Mouse (Mus musculus) heart, embryonic 14.5 days (tissue): ENCODE measurements around the gene Xrcc3. TPM values are rescaled to one million over a fixed set of nuclear protein-coding genes. Genes with fewer than 3 reads are reported as not detected.

ENCODE experiments used
- ATAC-seq: fragments of 200-750 bp; cut with Nextera tagmentation; 2 replicates; pipeline ENCODE4 v1.8.0; 2017; ENCODE audit warnings: low read depth, moderate TSS enrichment; ENCODE audit not compliant: insufficient number of reproducible peaks, insufficient read depth, low FRiP score
- H3K27ac ChIP-seq, 2 experiments: fragments of 200-500 bp in 1 of 2; fragments of 300-500 bp in 1 of 2; sonication (generic) in 1 of 2; replicated peaks in 1 of 2; 2 replicates each; pipeline ENCODE4 v1.5.1; 2012 to 2014; ENCODE audit warnings: low read depth in 2 of 2, low read length in 2 of 2, control low read depth in 1 of 2, mild to moderate bottlenecking in 1 of 2, mixed read lengths in 1 of 2; ENCODE audit not compliant: control insufficient read depth in 1 of 2, insufficient read depth in 1 of 2
- H3K27me3 ChIP-seq: fragments of 300-500 bp; sonication (generic); 2 replicates; pipeline ENCODE4 v1.6.1; 2014; ENCODE audit warnings: mild to moderate bottlenecking, low read length, control low read depth; ENCODE audit not compliant: control insufficient read depth, insufficient read depth
- H3K36me3 ChIP-seq: fragments of 300-500 bp; sonication (generic); 2 replicates; pipeline ENCODE4 v1.6.1; 2014; ENCODE audit warnings: mild to moderate bottlenecking, control low read depth, low read length, mixed read lengths; ENCODE audit not compliant: control insufficient read depth, insufficient read depth
- H3K4me1 ChIP-seq, 2 experiments: fragments of 200-500 bp in 1 of 2; fragments of 300-500 bp in 1 of 2; sonication (generic) in 1 of 2; 2 replicates each; pipeline ENCODE4 v1.6.1; 2012 to 2014; ENCODE audit warnings: low read length in 2 of 2, control low read depth in 1 of 2, mixed read lengths in 1 of 2; ENCODE audit not compliant: control insufficient read depth in 2 of 2, insufficient read depth in 2 of 2
- H3K4me2 ChIP-seq: fragments of 300-500 bp; sonication (generic); 2 replicates; pipeline ENCODE4 v1.6.1; 2014; ENCODE audit warnings: mild to moderate bottlenecking, low read length
- H3K4me3 ChIP-seq, 2 experiments: fragments of 200-500 bp in 1 of 2; fragments of 300-500 bp in 1 of 2; sonication (generic) in 1 of 2; 2 replicates each; pipeline ENCODE4 v1.5.1; 2012 to 2014; ENCODE audit warnings: low read length in 2 of 2, mild to moderate bottlenecking in 2 of 2, control low read depth in 1 of 2, low read depth in 1 of 2, moderate library complexity in 1 of 2; ENCODE audit not compliant: control insufficient read depth in 1 of 2, insufficient read depth in 1 of 2
- H3K9ac ChIP-seq: fragments of 300-500 bp; sonication (generic); 2 replicates; pipeline ENCODE4 v1.6.1; 2014; ENCODE audit warnings: mild to moderate bottlenecking, low read length
- H3K9me3 ChIP-seq: fragments of 300-500 bp; sonication (generic); 2 replicates; pipeline ENCODE4 v1.6.1; 2016; ENCODE audit warnings: low read length, control low read depth; ENCODE audit not compliant: control insufficient read depth
- WGBS: fragments of 180-500 bp; shearing (Covaris S2); extraction: QIAGEN DNeasy Blood & Tissue Kit; methylation state at CpG from one replicate; pipeline ENCODE4 v1.1.7; 2014; 5-methylcytosine and 5-hydroxymethylcytosine counted together
- polyA plus RNA-seq: library from polyadenylated mRNA; unstranded; fragments of >200 nt; fragmentation: Nextera tagmentation; extraction: Ambion mirVana; gene quantifications from 2 replicates; pipeline ENCODE4 v1.2.1, GENCODE M21; 2014

The Xrcc3 gene
- polyA plus RNA-seq, 1 experiment from 2014 or later, result 5.7 TPM

GRCm38 (mm10) chr12:111846815-111847214 lies 33.1 kb upstream of the Xrcc3 start:
- Histone ChIP-seq H3K4me2 (no peak overlapping the region), H3K27me3 (no peaks in the 10 kb centered on the region)
- WGBS, result 85% methylated on average over 10 of the region's 10 CpGs

GRCm38 (mm10) chr12:111845953-111846352 lies 32.3 kb upstream of the Xrcc3 start:
- H3K9me3 ChIP-seq, result no peaks in the 10 kb centered on the region
- no peak overlapping the region for H3K4me3 ChIP-seq
- H3K4me2 ChIP-seq, result no peak overlapping the region
- 86% methylated on average over 4 of the region's 4 CpGs for WGBS
- H3K9ac ChIP-seq, result no peak overlapping the region
- peaks cover 5 to 7% of the 10 kb centered on the region in 2 experiments; a peak in 2 of 4 replicates for H3K4me1 ChIP-seq
- peaks cover 35% of the 10 kb centered on the region for H3K36me3 ChIP-seq
- H3K27me3 ChIP-seq, result no peaks in the 10 kb centered on the region
- ATAC-seq, result no peak
- H3K27ac ChIP-seq, result no peak overlapping the region

More at GRCm38 (mm10) chr12:111846815-111847214, 33.1 kb upstream of the Xrcc3 start:
- H3K27ac ChIP-seq, result no peak overlapping the region
- H3K36me3 ChIP-seq, result peaks cover 27% of the 10 kb centered on the region
- no peak for ATAC-seq
- peaks cover 5 to 7% of the 10 kb centered on the region in 2 experiments; a peak in 2 of 4 replicates for H3K4me1 ChIP-seq
- no peaks in the 10 kb centered on the region for H3K9me3 ChIP-seq
- H3K9ac ChIP-seq, result no peak overlapping the region
- no peak overlapping the region for H3K4me3 ChIP-seq

- Histone ChIP-seq H3K4me2 (no peak overlapping the region), H3K9ac (no peak overlapping the region), H3K36me3 (peaks cover 58% of the 10 kb centered on the region), H3K27ac (no peak overlapping the region), H3K9me3 (no peaks in the 10 kb centered on the region), H3K27me3 (no peaks in the 10 kb centered on the region), H3K4me3 (no peak overlapping the region), H3K4me1 (peaks cover 4 to 5% of the 10 kb centered on the region in 2 experiments; a peak in 2 of 4 replicates)
- ATAC-seq, result no peak
- 60% methylated on average over 2 of the region's 2 CpGs for WGBS
These were observed 29.8 kb upstream of the Xrcc3 start for GRCm38 (mm10) chr12:111843470-111843869.

GRCm38 (mm10) chr12:111842565-111843433 lies 29.1 kb upstream of the Xrcc3 start:
- 85% methylated on average over 15 of the region's 15 CpGs for WGBS
- Histone ChIP-seq H3K27me3 (no peaks in the 10 kb centered on the region), H3K4me3 (no peak overlapping the region), H3K9ac (no peak overlapping the region), H3K4me2 (no peak overlapping the region), H3K9me3 (no peaks in the 10 kb centered on the region), H3K4me1 (no peaks in the 10 kb centered on the region), H3K36me3 (peaks cover 65% of the 10 kb centered on the region), H3K27ac (no peak overlapping the region)
- no peak for ATAC-seq

GRCm38 (mm10) chr12:111833457-111833856 lies 19.8 kb upstream of the Xrcc3 start:
- no peak overlapping the region for H3K4me2 ChIP-seq
- H3K27me3 ChIP-seq, result no peaks in the 10 kb centered on the region
- no peak overlapping the region for H3K9ac ChIP-seq
- H3K4me3 ChIP-seq, result no peak overlapping the region
- no peaks in the 10 kb centered on the region for H3K9me3 ChIP-seq
- H3K36me3 ChIP-seq, result peaks cover 99% of the 10 kb centered on the region
- no peaks in the 10 kb centered on the region for H3K4me1 ChIP-seq
- no peak overlapping the region for H3K27ac ChIP-seq
- ATAC-seq, result no peak
- 80% methylated on average over 10 of the region's 10 CpGs for WGBS

GRCm38 (mm10) chr12:111832643-111833042 lies 19.0 kb upstream of the Xrcc3 start:
- H3K4me3 ChIP-seq, result no peak overlapping the region
- no peak for ATAC-seq
- no peak overlapping the region for H3K27ac ChIP-seq
- no peak overlapping the region for H3K4me2 ChIP-seq
- no peaks in the 10 kb centered on the region for H3K4me1 ChIP-seq
- no peaks in the 10 kb centered on the region for H3K27me3 ChIP-seq
- no peaks in the 10 kb centered on the region for H3K9me3 ChIP-seq
- H3K9ac ChIP-seq, result no peak overlapping the region
- 80% methylated on average over 5 of the region's 5 CpGs for WGBS
- peaks cover 99% of the 10 kb centered on the region for H3K36me3 ChIP-seq

- Histone ChIP-seq H3K27ac (no peak overlapping the region), H3K4me3 (no peak overlapping the region), H3K9ac (no peak overlapping the region), H3K36me3 (peaks cover 100% of the 10 kb centered on the region), H3K4me1 (no peaks in the 10 kb centered on the region), H3K4me2 (no peak overlapping the region), H3K27me3 (no peaks in the 10 kb centered on the region), H3K9me3 (no peaks in the 10 kb centered on the region)
- WGBS, result 85% methylated on average over 10 of the region's 10 CpGs
- ATAC-seq, result no peak
These were observed 16.7 kb upstream of the Xrcc3 start for GRCm38 (mm10) chr12:111830375-111830774.
